Mouse (Mus musculus): ENCODE results near the gene Kif17.

GRCm38 (mm10) chr4:138325466-138326076, 75.3 kb downstream of the Kif17 start:
- no peak for TF ChIP-seq CTCF (IDR thresholded peaks at IDR 0.05; ENCODE audit: control insufficient read depth, insufficient read depth, low read length)
- TF ChIP-seq POLR2A (IDR thresholded peaks at IDR 0.05; ENCODE audit: borderline replicate concordance, control insufficient read depth, low read depth, low read length), result peak; percentile 26; the same call in 1 of the 2 replicates
